Mouse (Mus musculus): ENCODE results near the gene Gsk3b. TPM values are rescaled to one million over a fixed set of nuclear protein-coding genes. Genes with fewer than 3 reads are reported as not detected.
"Not testable (repeated sequence)": the region's sequence is repeated elsewhere in the genome, so short reads cannot be mapped to it uniquely, and the experiment has no call there.

The Gsk3b gene
- polyA plus RNA-seq, 1 experiment from 2014 or later, result 197 TPM

- no peak for ATAC-seq (ENCODE audit: low FRiP score, low TSS enrichment)
- H3K4me3 ChIP-seq (replicated peaks; ENCODE audit: low read depth, low read length), result no peak overlapping the region
- 91% methylated on average over 8 of the region's 8 CpGs for WGBS
- H3K4me1 ChIP-seq (ENCODE audit: control insufficient read depth, insufficient read depth, low read length), result peaks cover 3% of the 10 kb centered on the region; the same call in 1 of the 2 replicates
- peaks cover 32% of the 10 kb centered on the region for H3K36me3 ChIP-seq (ENCODE audit: control insufficient read depth, insufficient read depth, low read length)
- H3K27ac ChIP-seq (replicated peaks; ENCODE audit: low read depth, low read length), result no peak overlapping the region
- no peak overlapping the region for H3K9ac ChIP-seq (replicated peaks; ENCODE audit: low read length)
- H3K9me3 ChIP-seq (ENCODE audit: control insufficient read depth, low read length), result no peaks in the 10 kb centered on the region
- H3K4me2 ChIP-seq (ENCODE audit: low read length), result no peak overlapping the region
- no peaks in the 10 kb centered on the region for H3K27me3 ChIP-seq (ENCODE audit: control insufficient read depth, insufficient read depth, low read length)
- no peak for DNase-seq
These were observed 96.0 kb downstream of the Gsk3b start for GRCm38 (mm10) chr16:38184657-38185269.

- peaks cover 59% of the 10 kb centered on the region for H3K36me3 ChIP-seq (ENCODE audit: control insufficient read depth, insufficient read depth, low read length)
- no peak overlapping the region for H3K4me2 ChIP-seq (ENCODE audit: low read length)
- no peaks in the 10 kb centered on the region for H3K9me3 ChIP-seq (ENCODE audit: control insufficient read depth, low read length)
- no peak for ATAC-seq (ENCODE audit: low FRiP score, low TSS enrichment)
- 96% methylated on average over 4 of the region's 4 CpGs for WGBS
- H3K4me3 ChIP-seq (replicated peaks; ENCODE audit: low read depth, low read length), result no peak overlapping the region
- no peak overlapping the region for H3K9ac ChIP-seq (replicated peaks; ENCODE audit: low read length)
- no peaks in the 10 kb centered on the region for H3K27me3 ChIP-seq (ENCODE audit: control insufficient read depth, insufficient read depth, low read length)
- H3K27ac ChIP-seq (replicated peaks; ENCODE audit: low read depth, low read length), result no peak overlapping the region
- H3K4me1 ChIP-seq (ENCODE audit: control insufficient read depth, insufficient read depth, low read length), result no peaks in the 10 kb centered on the region
- DNase-seq, result no peak
These were observed 101.2 kb downstream of the Gsk3b start for GRCm38 (mm10) chr16:38189952-38190351.

- peaks cover 61% of the 10 kb centered on the region for H3K36me3 ChIP-seq (ENCODE audit: control insufficient read depth, insufficient read depth, low read length)
These were observed 101.7 kb downstream of the Gsk3b start for GRCm38 (mm10) chr16:38190531-38190930.

GRCm38 (mm10) chr16:38191460-38191859 lies 102.7 kb downstream of the Gsk3b start:
- DNase-seq (no peak), ATAC-seq (ENCODE audit: low FRiP score, low TSS enrichment) (no peak)
- Histone ChIP-seq H3K36me3 (ENCODE audit: control insufficient read depth, insufficient read depth, low read length) (peaks cover 63% of the 10 kb centered on the region), H3K9ac (replicated peaks; ENCODE audit: low read length) (no peak overlapping the region), H3K4me1 (ENCODE audit: control insufficient read depth, insufficient read depth, low read length) (no peaks in the 10 kb centered on the region), H3K4me3 (replicated peaks; ENCODE audit: low read depth, low read length) (no peak overlapping the region), H3K27me3 (ENCODE audit: control insufficient read depth, insufficient read depth, low read length) (no peaks in the 10 kb centered on the region), H3K4me2 (ENCODE audit: low read length) (no peak overlapping the region), H3K27ac (replicated peaks; ENCODE audit: low read depth, low read length) (no peak overlapping the region), H3K9me3 (ENCODE audit: control insufficient read depth, low read length) (no peaks in the 10 kb centered on the region)
- 90% methylated on average over 6 of the region's 6 CpGs for WGBS

More at GRCm38 (mm10) chr16:38190531-38190930, 101.7 kb downstream of the Gsk3b start:
- Histone ChIP-seq H3K4me2 (ENCODE audit: low read length) (no peak overlapping the region), H3K4me1 (ENCODE audit: control insufficient read depth, insufficient read depth, low read length) (no peaks in the 10 kb centered on the region), H3K4me3 (replicated peaks; ENCODE audit: low read depth, low read length) (no peak overlapping the region), H3K27ac (replicated peaks; ENCODE audit: low read depth, low read length) (no peak overlapping the region), H3K9ac (replicated peaks; ENCODE audit: low read length) (no peak overlapping the region), H3K27me3 (ENCODE audit: control insufficient read depth, insufficient read depth, low read length) (no peaks in the 10 kb centered on the region), H3K9me3 (ENCODE audit: control insufficient read depth, low read length) (no peaks in the 10 kb centered on the region)
- ATAC-seq (ENCODE audit: low FRiP score, low TSS enrichment), result no peak
- 93% methylated on average over 3 of the region's 3 CpGs for WGBS
- no peak for DNase-seq

GRCm38 (mm10) chr16:38192640-38193039 lies 103.8 kb downstream of the Gsk3b start:
- Histone ChIP-seq H3K4me2 (ENCODE audit: low read length) (no peak overlapping the region), H3K27ac (replicated peaks; ENCODE audit: low read depth, low read length) (no peak overlapping the region), H3K4me1 (ENCODE audit: control insufficient read depth, insufficient read depth, low read length) (no peaks in the 10 kb centered on the region), H3K4me3 (replicated peaks; ENCODE audit: low read depth, low read length) (no peak overlapping the region), H3K9ac (replicated peaks; ENCODE audit: low read length) (no peak overlapping the region), H3K9me3 (ENCODE audit: control insufficient read depth, low read length) (no peaks in the 10 kb centered on the region), H3K36me3 (ENCODE audit: control insufficient read depth, insufficient read depth, low read length) (peaks cover 65% of the 10 kb centered on the region), H3K27me3 (ENCODE audit: control insufficient read depth, insufficient read depth, low read length) (no peaks in the 10 kb centered on the region)
- WGBS, result 87% methylated on average over 6 of the region's 6 CpGs
- ATAC-seq (ENCODE audit: low FRiP score, low TSS enrichment) (no peak), DNase-seq (no peak)

GRCm38 (mm10) chr16:38197299-38197698 lies 108.5 kb downstream of the Gsk3b start:
- Histone ChIP-seq H3K4me3 (replicated peaks; ENCODE audit: low read depth, low read length) (no peak overlapping the region), H3K9ac (replicated peaks; ENCODE audit: low read length) (no peak overlapping the region), H3K9me3 (ENCODE audit: control insufficient read depth, low read length) (no peaks in the 10 kb centered on the region), H3K36me3 (ENCODE audit: control insufficient read depth, insufficient read depth, low read length) (peaks cover 55% of the 10 kb centered on the region), H3K4me2 (ENCODE audit: low read length) (no peak overlapping the region), H3K27me3 (ENCODE audit: control insufficient read depth, insufficient read depth, low read length) (no peaks in the 10 kb centered on the region), H3K4me1 (ENCODE audit: control insufficient read depth, insufficient read depth, low read length) (no peaks in the 10 kb centered on the region), H3K27ac (replicated peaks; ENCODE audit: low read depth, low read length) (0 out of 2 replicates have a peak overlapping the region, but pooled peaks have one; percentile 9)
- ATAC-seq (ENCODE audit: low FRiP score, low TSS enrichment), result 0 out of 2 replicates have a peak, but pooled peaks have one; percentile 40
- peak; percentile 87 for DNase-seq
- WGBS, result 47% methylated on average over 4 of the region's 4 CpGs

GRCm38 (mm10) chr16:38205272-38205671 lies 116.5 kb downstream of the Gsk3b start:
- H3K9me3 ChIP-seq (ENCODE audit: control insufficient read depth, low read length), result no peaks in the 10 kb centered on the region
- no peak overlapping the region for H3K4me3 ChIP-seq (replicated peaks; ENCODE audit: low read depth, low read length)
- no peak overlapping the region for H3K27ac ChIP-seq (replicated peaks; ENCODE audit: low read depth, low read length)
- no peak for ATAC-seq (ENCODE audit: low FRiP score, low TSS enrichment)
- H3K27me3 ChIP-seq (ENCODE audit: control insufficient read depth, insufficient read depth, low read length), result no peaks in the 10 kb centered on the region
- H3K36me3 ChIP-seq (ENCODE audit: control insufficient read depth, insufficient read depth, low read length), result peaks cover 28% of the 10 kb centered on the region
- H3K4me2 ChIP-seq (ENCODE audit: low read length), result no peak overlapping the region
- H3K9ac ChIP-seq (replicated peaks; ENCODE audit: low read length), result no peak overlapping the region
- H3K4me1 ChIP-seq (ENCODE audit: control insufficient read depth, insufficient read depth, low read length), result no peaks in the 10 kb centered on the region
- no peak for DNase-seq
- WGBS, result 96% methylated on average over 7 of the region's 7 CpGs

GRCm38 (mm10) chr16:38222491-38222890 lies 133.7 kb downstream of the Gsk3b start:
- peaks cover 40% of the 10 kb centered on the region for H3K36me3 ChIP-seq (ENCODE audit: control insufficient read depth, insufficient read depth, low read length)
- H3K27ac ChIP-seq (replicated peaks; ENCODE audit: low read depth, low read length); DNase-seq; ATAC-seq (ENCODE audit: low FRiP score, low TSS enrichment); H3K9me3 ChIP-seq (ENCODE audit: control insufficient read depth, low read length); H3K4me1 ChIP-seq (ENCODE audit: control insufficient read depth, insufficient read depth, low read length); H3K4me2 ChIP-seq (ENCODE audit: low read length); H3K27me3 ChIP-seq (ENCODE audit: control insufficient read depth, insufficient read depth, low read length); H3K9ac ChIP-seq (replicated peaks; ENCODE audit: low read length); H3K4me3 ChIP-seq (replicated peaks; ENCODE audit: low read depth, low read length): not testable (repeated sequence)
- 93% methylated on average over 5 of the region's 5 CpGs for WGBS

- Histone ChIP-seq H3K9ac (replicated peaks; ENCODE audit: low read length) (no peak overlapping the region), H3K27me3 (ENCODE audit: control insufficient read depth, insufficient read depth, low read length) (no peaks in the 10 kb centered on the region), H3K27ac (replicated peaks; ENCODE audit: low read depth, low read length) (no peak overlapping the region), H3K4me3 (replicated peaks; ENCODE audit: low read depth, low read length) (no peak overlapping the region), H3K9me3 (ENCODE audit: control insufficient read depth, low read length) (no peaks in the 10 kb centered on the region), H3K36me3 (ENCODE audit: control insufficient read depth, insufficient read depth, low read length) (peaks cover 34% of the 10 kb centered on the region), H3K4me2 (ENCODE audit: low read length) (no peak overlapping the region), H3K4me1 (ENCODE audit: control insufficient read depth, insufficient read depth, low read length) (no peaks in the 10 kb centered on the region)
- 88% methylated on average over 4 of the region's 4 CpGs for WGBS
- no peak for ATAC-seq (ENCODE audit: low FRiP score, low TSS enrichment)
- DNase-seq, result no peak
These were observed 148.3 kb downstream of the Gsk3b start for GRCm38 (mm10) chr16:38236936-38237585.
